Mouse (Mus musculus): ENCODE results near the gene Rab19.
"Not testable (repeated sequence)": the region's sequence is repeated elsewhere in the genome, so short reads cannot be mapped to it uniquely, and the experiment has no call there.

Rab19 gene

DNA sequence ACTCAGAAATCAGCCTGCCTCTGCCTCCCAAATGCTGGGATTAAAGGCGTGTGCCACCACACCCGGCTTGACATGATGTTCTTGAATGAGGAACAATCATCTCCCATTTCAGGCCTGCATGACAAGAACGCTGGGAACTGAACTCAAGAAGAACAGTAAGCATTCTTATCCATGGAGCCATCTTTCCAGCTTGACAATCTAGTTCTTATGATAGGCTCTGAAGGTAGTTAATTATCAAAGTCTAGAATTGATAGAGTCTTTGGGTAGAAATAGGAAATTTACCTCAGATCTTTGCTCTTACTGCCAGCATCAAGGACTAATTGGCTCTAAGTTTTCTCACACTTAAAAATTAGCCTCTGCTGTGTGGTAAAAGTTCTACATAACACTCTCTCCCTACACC lies 699 bp upstream of the Rab19 start:
- no peak for DNase-seq

DNA sequence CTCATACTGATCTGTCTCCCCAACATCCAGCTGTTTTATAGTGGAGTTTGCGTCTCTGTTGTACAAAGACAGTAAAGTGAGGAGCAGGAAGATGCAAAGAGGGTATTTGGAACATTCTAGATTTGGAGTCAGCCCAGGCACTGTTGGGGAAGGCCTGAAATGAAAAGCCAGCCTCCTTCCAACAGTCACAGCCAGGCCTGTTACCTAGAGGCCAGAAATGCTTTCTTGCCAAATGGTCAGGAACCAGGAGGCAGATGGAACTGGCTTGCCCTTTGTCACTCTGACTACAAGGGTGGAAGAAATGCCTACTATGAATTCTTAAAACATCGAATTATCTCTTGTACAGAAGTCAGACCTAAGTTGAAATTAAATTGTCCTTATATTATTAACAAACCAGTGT lies 9.0 kb downstream of the Rab19 start:
- peak; percentile 21 to 31 for DNase-seq

DNA sequence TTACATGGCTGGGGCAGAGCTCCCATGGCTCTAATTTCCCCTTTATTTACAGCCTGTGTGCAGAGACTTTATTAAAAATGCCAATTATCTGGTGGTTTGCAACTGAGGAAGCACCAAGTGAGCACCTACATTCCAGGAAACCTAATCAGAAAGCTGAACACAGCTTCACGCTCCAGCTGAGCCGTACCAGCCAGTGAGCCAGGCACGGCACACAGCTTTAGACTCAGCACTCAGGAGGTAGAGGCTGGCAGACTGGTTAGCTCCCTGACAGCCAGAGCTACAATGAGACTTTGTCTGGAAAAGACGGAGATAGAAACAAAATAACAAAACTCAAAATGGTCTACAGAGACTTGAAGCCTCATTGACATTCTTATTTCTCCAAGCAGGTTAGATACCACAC lies 14.5 kb downstream of the Rab19 start:
- DNase-seq = no peak

DNA sequence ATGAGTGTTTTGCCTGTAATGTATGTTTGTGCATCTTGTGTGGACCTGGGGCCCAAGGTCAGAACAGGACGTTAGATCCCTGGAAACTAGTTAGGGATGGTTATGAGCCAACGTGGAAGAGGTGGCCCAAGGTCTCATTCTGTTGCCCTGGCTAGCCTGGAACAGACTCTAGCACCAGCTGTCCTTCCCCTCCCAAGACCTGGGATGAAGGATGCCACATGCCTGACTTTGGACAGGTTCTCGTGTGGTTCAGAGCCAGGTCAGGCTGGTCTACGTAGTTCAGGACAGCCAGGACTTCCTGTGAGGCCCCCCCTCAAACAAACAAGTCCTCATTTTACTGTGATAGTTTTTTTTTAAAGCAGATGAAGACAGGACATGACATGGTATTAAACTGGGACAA lies 14.9 kb downstream of the Rab19 start:
- peak; percentile 29 to 32 for DNase-seq

DNA sequence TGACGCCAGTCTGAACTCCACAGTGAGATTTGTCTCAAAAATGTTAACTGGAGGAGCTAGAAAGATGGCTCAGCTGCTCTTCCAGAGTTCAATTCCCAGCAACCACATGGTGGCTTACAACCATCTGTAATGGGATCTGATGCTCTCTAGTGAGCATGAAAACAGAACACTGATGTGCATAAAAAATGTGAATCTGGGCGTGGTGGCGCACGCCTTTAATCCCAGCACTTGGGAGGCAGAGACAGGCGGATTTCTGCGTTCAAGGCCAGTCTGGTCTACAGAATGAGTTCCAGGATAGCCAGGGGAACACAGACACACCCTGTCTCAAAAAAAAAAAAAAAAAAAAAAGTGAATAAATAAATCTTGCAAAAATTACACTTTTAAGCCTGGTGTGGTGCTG lies 16.1 kb downstream of the Rab19 start:
- no peak for DNase-seq

DNA sequence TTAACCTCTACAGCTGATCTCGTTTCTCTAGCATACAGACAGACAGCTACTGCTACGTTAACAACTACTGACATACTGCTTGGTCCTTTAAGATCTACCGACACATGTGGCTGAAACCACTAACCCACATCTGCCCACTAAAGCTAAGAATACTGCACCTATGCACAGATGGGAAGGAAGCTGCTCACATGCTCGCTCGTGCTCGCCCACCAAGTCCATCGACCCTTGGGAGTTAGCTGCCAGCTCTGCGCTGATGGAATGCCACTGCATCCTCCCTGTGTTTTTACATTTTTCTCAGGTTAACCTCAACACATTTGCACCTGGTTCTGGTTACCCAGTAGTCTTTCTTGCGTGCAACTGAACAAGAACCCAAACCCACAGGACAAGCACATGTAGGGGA lies 17.4 kb downstream of the Rab19 start:
- DNase-seq = no peak

DNA sequence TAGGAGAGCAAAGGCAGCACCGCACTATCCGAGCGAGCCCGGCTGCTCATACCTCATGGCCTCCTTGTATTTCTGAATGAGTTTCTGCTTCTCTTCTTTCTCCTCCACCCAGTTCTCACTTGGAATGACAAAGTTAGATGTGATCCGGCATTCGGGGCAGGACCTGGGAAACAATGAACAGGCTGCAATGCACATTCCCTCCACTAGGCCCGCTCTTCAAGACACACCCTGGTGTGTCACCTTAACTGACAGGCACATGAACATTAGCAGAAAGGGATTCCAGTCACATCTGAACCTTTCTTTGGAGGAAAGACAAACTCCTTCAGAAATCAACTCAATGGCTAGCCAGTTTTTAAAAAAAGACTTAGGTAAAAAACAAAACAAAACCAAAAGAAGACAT lies 19.4 kb downstream of the Rab19 start:
- DNase-seq = no peak

DNA sequence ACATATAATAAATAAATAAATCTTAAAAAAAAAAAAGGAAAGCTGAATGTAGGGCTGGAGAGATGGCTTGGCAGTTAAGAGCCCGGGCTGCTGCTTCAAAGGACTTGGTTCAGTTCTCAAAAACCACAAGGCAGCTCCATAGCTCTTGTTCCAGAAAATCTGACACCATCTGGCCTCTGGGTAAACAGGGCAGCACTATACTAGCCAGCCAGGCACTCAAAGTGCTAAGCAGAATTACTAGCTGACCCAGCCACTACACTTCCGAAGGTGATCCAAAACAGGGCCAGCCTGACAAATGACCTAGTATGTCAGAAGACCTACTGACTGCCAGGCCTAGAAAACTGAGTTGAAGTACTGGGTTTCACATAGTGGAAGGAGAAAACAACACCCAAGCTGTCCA lies 22.2 kb downstream of the Rab19 start:
- DNase-seq = peak; percentile 23 to 37

DNA sequence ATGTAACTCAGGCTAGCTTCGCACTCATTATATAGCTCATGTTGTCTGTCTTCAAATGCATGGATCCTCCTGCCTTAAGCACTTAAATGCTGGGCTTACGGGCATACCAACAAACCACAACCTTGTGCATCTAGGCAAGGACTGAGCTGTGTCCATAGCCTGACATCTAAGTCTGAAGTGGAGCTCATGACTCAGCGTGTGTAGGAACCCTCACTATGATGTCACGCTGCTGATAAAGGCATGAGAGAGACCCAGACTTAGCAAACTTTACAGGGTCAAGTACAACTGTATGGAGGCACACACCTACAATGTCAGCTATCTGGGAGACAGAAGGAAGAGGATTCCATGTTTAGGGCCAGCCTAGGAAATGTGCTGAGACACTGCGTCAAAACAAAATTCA lies 25.5 kb downstream of the Rab19 start:
- DNase-seq = no peak

DNA sequence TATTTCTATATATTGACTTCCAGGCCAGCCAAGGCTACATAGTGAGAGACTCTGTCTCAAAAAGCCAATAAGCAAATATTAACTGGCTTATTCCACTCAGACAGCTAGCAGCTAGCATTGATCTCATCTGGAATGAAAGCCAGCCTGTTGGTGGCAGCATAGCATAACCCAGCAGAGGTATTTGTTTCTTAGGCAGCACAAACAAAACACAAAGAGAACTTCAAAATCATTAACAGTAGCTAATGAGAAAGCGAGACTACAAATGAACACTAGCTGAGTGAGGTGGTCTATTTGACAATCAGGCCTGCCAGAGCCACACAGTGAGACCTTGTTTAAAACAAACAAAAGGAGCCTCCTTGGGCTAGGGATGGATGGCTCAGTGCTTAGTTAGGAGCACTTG lies 33.1 kb downstream of the Rab19 start:
- DNase-seq = no peak

DNA sequence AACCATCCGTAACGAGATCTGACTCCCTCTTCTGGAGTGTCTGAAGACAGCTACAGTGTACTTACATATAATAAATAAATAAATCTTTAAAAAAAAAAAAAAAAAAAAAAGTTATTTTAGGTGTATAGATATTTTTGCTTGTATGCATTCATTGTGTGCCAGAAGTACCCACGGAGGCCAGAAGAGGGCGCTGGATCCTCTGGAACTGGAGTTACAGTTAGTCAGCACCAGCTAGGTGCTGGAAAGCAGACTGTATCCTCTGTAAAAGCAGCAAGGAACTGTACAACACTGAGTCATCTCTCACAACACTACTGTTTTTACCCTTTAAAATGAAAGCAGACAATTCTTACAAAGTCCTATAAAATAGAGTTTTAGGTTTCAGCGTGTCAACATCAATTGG lies 34.8 kb downstream of the Rab19 start:
- peak; percentile 75 to 76 for DNase-seq

DNA sequence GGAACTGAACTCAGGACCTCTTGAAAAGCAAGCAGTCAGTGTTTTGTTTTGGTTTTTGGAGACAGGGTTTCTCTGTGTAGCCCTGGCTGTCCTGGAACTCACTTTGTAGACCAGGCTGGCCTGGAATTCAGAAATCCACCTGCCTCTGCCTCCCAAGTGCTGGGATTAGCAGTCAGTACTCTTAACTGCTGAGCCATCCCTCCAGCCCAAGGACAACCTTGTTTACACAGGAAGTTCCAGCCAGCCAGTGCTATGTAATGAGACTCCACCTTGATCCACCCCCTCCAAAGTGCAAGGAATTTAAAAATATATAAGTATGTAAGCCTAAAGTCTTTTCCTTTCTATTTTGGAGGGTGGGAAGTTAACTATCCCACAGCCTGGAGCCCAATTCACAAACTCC lies 35.7 kb downstream of the Rab19 start:
- not testable (repeated sequence) for DNase-seq

DNA sequence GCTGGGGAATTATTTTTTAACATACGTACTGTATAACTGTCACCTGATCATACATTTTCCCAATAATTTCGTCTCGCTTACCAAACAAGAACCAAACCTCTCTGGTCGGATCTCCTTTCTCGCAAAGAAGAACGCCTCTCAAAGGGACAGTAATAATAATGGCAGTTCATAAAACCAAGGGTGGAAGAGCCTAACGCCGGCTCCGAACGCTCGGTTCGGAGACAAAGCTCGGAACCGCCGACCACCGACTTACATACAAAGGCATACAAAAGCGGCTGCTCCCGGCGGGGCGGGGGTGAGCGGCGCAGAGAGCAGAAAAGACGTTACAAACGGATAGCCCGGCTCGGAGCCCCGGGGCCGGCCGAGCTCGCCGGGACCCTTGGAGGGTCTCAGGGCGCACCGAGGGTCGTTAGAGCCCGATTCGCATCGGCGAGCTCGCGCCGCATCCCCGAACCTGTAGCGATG lies 38.4 kb downstream of the Rab19 start:
- DNase-seq = no peak

DNA sequence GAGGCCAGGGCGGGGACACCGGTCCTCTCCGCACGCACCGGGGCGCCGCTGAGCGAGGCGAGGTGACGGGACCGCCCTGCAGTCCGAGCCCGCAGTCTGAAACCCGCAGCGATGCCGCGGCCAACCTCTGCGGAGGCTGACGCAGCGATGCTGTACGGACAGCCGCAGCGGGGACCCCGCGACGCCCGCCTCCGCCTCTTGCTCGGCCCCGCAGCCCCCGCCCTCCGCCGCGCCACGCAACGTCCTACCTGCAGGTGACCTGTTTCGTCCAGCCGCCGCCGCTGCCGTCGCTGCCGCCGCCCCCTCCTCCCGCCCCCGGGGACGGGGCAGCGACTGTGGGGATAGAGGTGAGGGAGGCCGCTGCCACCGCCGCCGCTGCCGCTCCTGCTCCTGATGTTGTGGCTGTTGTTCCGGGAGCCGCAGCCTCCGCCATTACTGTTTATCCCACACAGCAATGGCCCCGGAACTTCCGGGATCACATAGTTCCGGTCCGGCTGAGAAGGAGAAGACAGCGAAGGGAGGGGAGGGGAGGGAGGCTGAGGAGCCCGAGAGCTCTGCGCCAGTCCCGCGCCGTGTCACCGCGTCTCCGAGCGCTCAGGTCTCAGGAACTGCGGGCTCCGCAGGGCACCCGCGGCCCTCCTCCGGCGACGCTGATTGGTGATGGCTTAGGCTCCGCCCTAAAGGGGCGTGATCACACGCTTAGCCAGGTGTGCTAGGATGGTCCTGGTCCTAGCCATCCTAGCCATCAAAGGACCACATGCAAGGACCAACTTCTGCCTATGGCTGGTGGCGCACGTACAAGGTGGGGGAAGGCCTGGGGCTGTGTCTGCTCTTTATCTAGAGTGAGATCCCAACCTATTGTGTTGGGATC lies 39.1 kb downstream of the Rab19 start, which contains the start of gene Mkrn1:
Gene Mkrn1, minus strand, starts transcription at position 612 of the 871 bp plus-strand sequence.
- peak; percentile 90 to 93 for DNase-seq

DNA sequence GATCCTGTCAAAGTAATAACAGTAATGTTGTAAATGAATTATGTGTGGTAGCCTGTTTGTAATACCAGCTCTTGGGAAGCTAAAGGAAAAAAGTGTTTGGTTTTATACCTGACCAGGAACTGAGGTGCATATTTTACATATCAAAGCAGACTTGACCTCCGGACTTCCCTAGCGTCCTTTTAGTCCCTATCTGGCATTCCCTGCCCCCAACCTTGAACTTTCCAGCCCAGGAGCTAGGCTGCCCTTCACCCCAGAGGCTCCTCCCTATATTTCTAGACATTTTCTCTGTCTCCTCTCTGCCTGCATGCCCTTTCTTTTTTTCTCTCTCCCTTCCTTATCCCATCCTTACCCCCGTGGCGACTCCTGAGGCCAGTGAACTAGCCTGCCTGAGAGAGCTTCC lies 39.9 kb downstream of the Rab19 start:
- DNase-seq = no peak

DNA sequence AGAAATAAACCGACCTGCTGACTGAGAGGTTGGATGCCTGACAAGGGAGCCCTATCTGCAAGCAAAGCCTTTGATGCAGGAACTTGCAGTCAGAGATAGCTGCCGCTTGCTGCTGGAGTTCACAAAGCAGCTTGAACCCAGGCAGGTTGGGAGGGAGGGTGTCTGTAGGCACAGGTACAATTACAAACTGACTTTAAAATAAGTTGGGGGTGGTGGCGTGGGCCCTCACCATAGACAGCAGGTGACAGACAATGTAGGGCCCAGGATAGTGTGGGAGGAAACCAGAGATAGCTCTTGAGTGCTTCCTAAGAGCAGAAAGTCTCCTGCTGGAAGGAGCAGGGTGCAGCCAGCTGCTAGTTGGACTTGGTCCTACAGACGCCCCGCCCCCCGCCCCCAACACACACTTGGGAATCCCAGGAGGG lies 42.2 kb downstream of the Rab19 start:
- no peak for DNase-seq

DNA sequence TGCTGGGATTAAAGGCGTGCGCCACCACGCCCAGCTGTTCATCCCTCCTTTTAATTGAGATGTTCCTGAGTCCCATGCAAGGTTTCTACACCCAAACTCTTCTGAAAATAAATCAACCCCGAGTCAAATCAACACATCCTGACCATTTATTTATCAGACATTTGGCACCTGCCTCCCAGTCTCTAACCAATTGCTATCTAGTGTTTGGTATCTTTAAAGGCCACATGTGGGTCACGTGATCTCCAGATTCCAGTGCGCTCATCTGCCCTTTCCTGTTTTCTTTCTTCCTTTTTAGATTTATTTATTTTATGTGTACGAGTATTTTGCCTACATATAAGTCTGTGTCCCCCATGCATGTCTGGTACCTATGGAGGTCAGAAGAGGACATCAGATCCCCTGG lies 42.7 kb downstream of the Rab19 start:
- no peak for DNase-seq

DNA sequence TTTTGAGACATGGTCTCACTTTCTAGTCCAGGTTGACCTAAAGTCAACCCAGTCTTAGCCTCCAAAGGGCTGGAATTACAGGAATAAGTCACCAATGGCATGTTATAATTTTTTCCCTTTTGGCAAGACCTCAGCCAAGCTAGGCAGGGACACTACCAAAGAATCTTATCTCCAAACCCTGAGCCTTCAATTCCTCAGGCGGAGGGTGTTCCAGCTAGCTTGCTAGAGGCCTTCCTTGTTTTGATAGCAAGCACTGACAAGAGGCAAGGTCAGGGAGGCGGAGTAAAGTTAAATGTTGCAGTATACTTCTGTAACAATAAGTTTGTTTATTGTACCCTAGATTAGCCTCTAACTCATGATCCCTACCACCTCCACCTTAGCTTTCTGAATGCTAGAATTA lies 44.2 kb downstream of the Rab19 start:
- no peak for DNase-seq

DNA sequence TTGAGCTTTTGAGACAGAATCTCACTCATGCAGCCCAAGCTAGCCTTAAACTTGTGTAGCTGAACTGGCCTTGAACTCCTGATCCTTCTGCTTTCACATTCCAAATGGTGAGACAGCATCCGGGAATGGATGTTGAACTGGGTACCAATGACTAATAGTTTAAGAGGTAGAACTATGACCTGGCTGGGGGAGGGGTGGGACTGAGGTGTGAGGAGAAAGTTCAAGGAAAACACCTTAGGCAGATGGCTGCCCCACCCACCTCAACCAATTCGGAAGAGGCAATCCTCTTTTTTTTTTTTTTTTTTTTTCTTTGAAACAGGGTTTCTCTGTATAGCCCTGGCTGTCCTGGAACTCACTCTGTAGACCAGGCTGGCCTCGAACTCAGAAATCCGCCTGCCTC lies 45.8 kb downstream of the Rab19 start:
- no peak for DNase-seq

DNA sequence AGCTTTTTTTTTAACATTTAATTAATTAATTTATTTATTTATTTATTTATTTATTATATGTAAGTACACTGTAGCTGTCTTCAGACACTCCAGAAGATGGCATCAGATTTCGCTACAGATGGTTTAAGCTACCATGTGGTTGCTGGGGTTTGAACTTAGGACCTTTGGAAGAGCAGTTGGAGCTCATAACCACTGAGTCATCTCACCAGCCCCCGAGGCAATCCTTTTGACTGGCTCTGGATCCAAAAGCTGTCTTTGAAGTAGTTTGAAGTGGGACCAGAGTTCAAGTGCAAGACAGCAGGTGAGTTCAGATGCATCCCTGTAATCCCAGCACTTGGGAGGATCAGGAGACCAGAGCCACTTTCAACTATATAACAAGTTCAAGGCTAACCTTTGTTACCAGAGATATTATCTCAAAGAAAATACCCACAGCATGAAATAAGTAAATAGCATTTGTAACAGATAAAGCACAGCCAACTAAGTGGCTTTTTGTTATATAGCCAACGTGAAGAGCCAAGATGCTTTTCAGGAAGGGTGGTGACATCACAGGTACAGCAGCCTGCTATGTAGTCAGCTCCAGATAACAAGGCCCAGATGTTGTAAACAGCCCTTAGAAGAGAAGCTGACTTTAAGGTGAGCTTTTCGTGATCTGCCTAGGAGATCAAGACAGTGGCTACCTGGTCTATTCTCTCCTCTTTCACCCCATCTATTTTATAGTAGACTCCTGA lies 46.5 kb downstream of the Rab19 start:
- DNase-seq = no peak

DNA sequence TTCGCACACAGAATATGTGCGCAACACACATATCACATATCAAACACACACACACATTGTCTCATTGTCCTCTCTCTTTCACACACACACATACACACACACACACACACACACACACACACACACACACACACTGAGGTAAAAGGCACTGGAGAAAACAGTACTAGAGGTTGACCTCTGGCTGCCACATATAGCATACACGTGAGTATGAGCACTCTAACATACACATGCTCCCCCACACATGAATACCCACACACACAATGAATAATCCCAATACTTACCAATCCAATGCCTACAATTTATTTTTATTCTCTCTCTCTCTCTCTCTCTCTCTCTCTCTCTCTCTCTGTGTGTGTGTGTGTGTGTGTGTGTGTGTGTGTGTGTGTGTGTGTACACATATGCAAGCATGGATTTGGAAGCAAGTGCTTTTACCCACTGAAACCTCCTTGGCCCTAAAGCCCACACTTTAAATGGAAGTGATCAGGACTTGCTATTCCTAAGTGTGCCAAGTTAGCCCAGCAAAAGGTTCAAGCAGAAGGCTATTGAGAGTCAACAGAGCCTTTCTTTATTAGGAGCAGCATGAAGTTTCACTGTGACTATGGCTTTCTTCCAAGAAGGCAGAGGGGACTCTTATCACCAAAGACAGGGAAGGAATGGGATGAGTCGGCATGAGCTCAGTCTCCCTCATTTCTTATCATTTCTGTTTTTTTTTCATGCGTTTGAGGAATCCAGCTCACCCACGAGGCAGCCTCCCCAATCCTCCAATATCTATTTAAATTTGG lies 48.2 kb downstream of the Rab19 start:
- DNase-seq = no peak

DNA sequence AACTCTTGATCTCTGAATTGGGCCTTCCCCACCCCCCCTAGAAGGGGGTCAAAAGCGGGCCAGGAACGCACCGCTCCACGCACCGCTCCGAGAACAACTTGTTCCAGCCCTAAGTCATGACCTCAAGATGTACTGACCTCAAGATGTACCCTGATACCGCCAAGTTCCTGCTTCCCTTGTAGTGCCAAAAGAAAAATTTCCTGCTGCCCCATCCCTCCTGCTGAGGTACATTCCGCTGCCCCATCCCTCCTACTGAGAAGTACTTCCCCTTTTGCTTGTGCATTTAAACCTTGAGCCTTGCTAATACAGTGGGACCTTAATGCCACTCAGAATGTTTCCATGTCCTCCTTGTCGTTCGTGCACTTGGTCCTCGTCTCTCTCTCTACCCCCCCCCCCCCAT lies 49.7 kb downstream of the Rab19 start:
- DNase-seq = no peak

DNA sequence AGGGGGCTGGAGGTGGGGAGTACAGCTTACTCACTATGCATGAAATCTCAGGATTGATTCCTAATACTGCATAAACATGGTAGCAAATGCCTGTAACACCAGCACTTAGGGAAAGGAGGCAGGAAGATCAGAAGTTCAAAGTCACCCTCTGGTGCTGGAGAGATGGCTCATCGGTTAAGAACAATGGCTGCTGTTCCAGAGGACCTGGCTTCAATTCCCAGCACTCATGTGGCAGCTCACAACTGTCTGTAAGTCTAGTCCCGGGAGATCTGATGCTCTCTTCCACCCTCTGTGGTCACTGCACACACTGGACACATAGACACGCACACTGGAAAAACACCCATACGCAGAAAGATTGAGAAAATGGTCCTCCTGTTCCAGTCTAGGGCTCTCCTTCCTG lies 52.2 kb downstream of the Rab19 start:
- no peak for DNase-seq
